Mouse (Mus musculus): ENCODE data around the gene Dcaf7. TPM values are rescaled to one million over a fixed set of nuclear protein-coding genes. Genes with fewer than 3 reads are reported as not detected.
A peak's percentile ranks its signal among the peaks of the same experiment; 100 is the strongest.
"Not testable (repeated sequence)": the region's sequence is repeated elsewhere in the genome, so short reads cannot be mapped to it uniquely, and the experiment has no call there.

Dcaf7 gene
- polyA plus RNA-seq, 1 experiment = 111 TPM

- TF ChIP-seq POLR2A (IDR thresholded peaks at IDR 0.05; ENCODE audit: extremely low read depth, insufficient read depth, low read length) (no peak), CTCF (IDR thresholded peaks at IDR 0.05; ENCODE audit: extremely low read depth, insufficient read depth, low read length) (no peak)
- Histone ChIP-seq H3K27ac (ENCODE audit: insufficient read depth, low read length) (no peak overlapping the region), H3K4me3 (ENCODE audit: insufficient read depth, low read length) (no peak overlapping the region)
Measured at GRCm38 (mm10) chr11:106012711-106013110, 24.0 kb upstream of the Dcaf7 start.

GRCm38 (mm10) chr11:106013556-106014225 lies 23.0 kb upstream of the Dcaf7 start:
- Histone ChIP-seq H3K4me3 (ENCODE audit: insufficient read depth, low read length) (no peak overlapping the region), H3K27ac (ENCODE audit: insufficient read depth, low read length) (no peak overlapping the region), H3K4me1 (ENCODE audit: control insufficient read depth, insufficient read depth, low read length) (no peaks in the 10 kb centered on the region; the same call in 1 of the 2 replicates)
- no peak for TF ChIP-seq POLR2A (IDR thresholded peaks at IDR 0.05; ENCODE audit: extremely low read depth, insufficient read depth, low read length)
- no peak for TF ChIP-seq CTCF (IDR thresholded peaks at IDR 0.05; ENCODE audit: extremely low read depth, insufficient read depth, low read length)

More at GRCm38 (mm10) chr11:106012711-106013110, 24.0 kb upstream of the Dcaf7 start:
- H3K4me1 ChIP-seq (ENCODE audit: control insufficient read depth, insufficient read depth, low read length) = no peaks in the 10 kb centered on the region; the same call in 1 of the 2 replicates

GRCm38 (mm10) chr11:106016440-106016839 lies 20.2 kb upstream of the Dcaf7 start:
- no peak overlapping the region for H3K4me3 ChIP-seq (ENCODE audit: insufficient read depth, low read length)
- H3K27ac ChIP-seq (ENCODE audit: insufficient read depth, low read length) = no peak overlapping the region
- TF ChIP-seq POLR2A (IDR thresholded peaks at IDR 0.05; ENCODE audit: extremely low read depth, insufficient read depth, low read length) (no peak), CTCF (IDR thresholded peaks at IDR 0.05; ENCODE audit: extremely low read depth, insufficient read depth, low read length) (no peak)
- no peaks in the 10 kb centered on the region; the same call in 1 of the 2 replicates for H3K4me1 ChIP-seq (ENCODE audit: control insufficient read depth, insufficient read depth, low read length)

- TF ChIP-seq CTCF (IDR thresholded peaks at IDR 0.05; ENCODE audit: extremely low read depth, insufficient read depth, low read length) = no peak
- TF ChIP-seq POLR2A (IDR thresholded peaks at IDR 0.05; ENCODE audit: extremely low read depth, insufficient read depth, low read length) = peak; percentile 43; the same call in 1 of the 2 replicates
- H3K4me1 ChIP-seq (ENCODE audit: control insufficient read depth, insufficient read depth, low read length) = no peaks in the 10 kb centered on the region
- H3K4me3 ChIP-seq (ENCODE audit: insufficient read depth, low read length) = peak overlapping the region; percentile 71
- H3K27ac ChIP-seq (ENCODE audit: insufficient read depth, low read length) = no peak overlapping the region; the same call in 1 of the 2 replicates
Measured at GRCm38 (mm10) chr11:106020051-106020763, 16.5 kb upstream of the Dcaf7 start.

- Histone ChIP-seq H3K4me1 (ENCODE audit: control insufficient read depth, insufficient read depth, low read length) (no peaks in the 10 kb centered on the region), H3K27ac (ENCODE audit: insufficient read depth, low read length) (no peak overlapping the region), H3K4me3 (ENCODE audit: insufficient read depth, low read length) (no peak overlapping the region)
- TF ChIP-seq POLR2A (IDR thresholded peaks at IDR 0.05; ENCODE audit: extremely low read depth, insufficient read depth, low read length) (no peak), CTCF (IDR thresholded peaks at IDR 0.05; ENCODE audit: extremely low read depth, insufficient read depth, low read length) (no peak)
Measured at GRCm38 (mm10) chr11:106025774-106026173, 10.9 kb upstream of the Dcaf7 start.

GRCm38 (mm10) chr11:106026465-106027151 lies 10.1 kb upstream of the Dcaf7 start:
- TF ChIP-seq CTCF (IDR thresholded peaks at IDR 0.05; ENCODE audit: extremely low read depth, insufficient read depth, low read length) (peak; percentile 63), POLR2A (IDR thresholded peaks at IDR 0.05; ENCODE audit: extremely low read depth, insufficient read depth, low read length) (no peak)
- Histone ChIP-seq H3K27ac (ENCODE audit: insufficient read depth, low read length) (no peak overlapping the region), H3K4me3 (ENCODE audit: insufficient read depth, low read length) (no peak overlapping the region), H3K4me1 (ENCODE audit: control insufficient read depth, insufficient read depth, low read length) (no peaks in the 10 kb centered on the region)

GRCm38 (mm10) chr11:106027607-106028006 lies 9.1 kb upstream of the Dcaf7 start:
- Histone ChIP-seq H3K4me3 (ENCODE audit: insufficient read depth, low read length) (no peak overlapping the region), H3K27ac (ENCODE audit: insufficient read depth, low read length) (no peak overlapping the region), H3K4me1 (ENCODE audit: control insufficient read depth, insufficient read depth, low read length) (no peaks in the 10 kb centered on the region)
- TF ChIP-seq POLR2A (IDR thresholded peaks at IDR 0.05; ENCODE audit: extremely low read depth, insufficient read depth, low read length) (no peak), CTCF (IDR thresholded peaks at IDR 0.05; ENCODE audit: extremely low read depth, insufficient read depth, low read length) (no peak)

GRCm38 (mm10) chr11:106032074-106032473 lies 4.6 kb upstream of the Dcaf7 start:
- peak overlapping the region; percentile 26 for H3K4me3 ChIP-seq (ENCODE audit: insufficient read depth, low read length)
- not testable (repeated sequence) for H3K4me1 ChIP-seq (ENCODE audit: control insufficient read depth, insufficient read depth, low read length); H3K27ac ChIP-seq (ENCODE audit: insufficient read depth, low read length)

- no peaks in the 10 kb centered on the region for H3K4me1 ChIP-seq (ENCODE audit: control insufficient read depth, insufficient read depth, low read length)
- TF ChIP-seq POLR2A (IDR thresholded peaks at IDR 0.05; ENCODE audit: extremely low read depth, insufficient read depth, low read length) (no peak), CTCF (IDR thresholded peaks at IDR 0.05; ENCODE audit: extremely low read depth, insufficient read depth, low read length) (no peak)
- H3K4me3 ChIP-seq (ENCODE audit: insufficient read depth, low read length) = peak overlapping the region; percentile 17
- peak overlapping the region; percentile 74 for H3K27ac ChIP-seq (ENCODE audit: insufficient read depth, low read length)
Measured at GRCm38 (mm10) chr11:106033491-106033919, 3.2 kb upstream of the Dcaf7 start.

Measured in cortical plate, adult 2 months (tissue).